Mouse (Mus musculus) spleen, embryonic (tissue): ENCODE measurements around the gene Gm10073.

Experiments used
- CTCF ChIA-PET: fragments of 350-600 bp; sonication (Branson Sonifier 250); formaldehyde crosslinking; loops from one replicate; lab custom pipeline; 2022; lab: Charles Lee

The Gm10073 gene

DNA sequence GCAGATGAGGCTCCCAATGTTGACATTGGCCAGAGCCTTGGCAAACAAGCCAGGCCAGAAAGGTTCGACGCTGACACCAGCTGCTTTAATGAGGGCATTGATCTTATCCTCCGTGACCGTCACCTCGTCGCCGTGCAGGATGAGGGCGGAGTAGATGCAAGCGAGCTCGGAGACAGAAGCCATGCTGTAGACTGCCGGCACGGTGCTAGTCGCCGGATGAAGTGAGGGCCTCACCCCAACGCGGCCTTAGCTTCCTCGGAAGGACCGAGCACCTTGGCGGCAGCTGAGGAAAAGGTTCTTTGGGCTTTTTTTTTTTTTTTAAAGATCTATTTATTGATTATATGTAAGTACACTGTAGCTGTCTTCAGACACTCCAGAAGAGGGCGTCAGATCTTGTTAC lies at the start of gene Gm10073:
Gm10073 (minus strand) TSS at position 294 of the 400 bp plus-strand sequence.
- CTCF ChIA-PET = interaction anchor here (0.6 kb wide), 1 partner anchor 26 kb away, joined by 4 read pairs; no protein-coding TSS in a partner anchor

DNA sequence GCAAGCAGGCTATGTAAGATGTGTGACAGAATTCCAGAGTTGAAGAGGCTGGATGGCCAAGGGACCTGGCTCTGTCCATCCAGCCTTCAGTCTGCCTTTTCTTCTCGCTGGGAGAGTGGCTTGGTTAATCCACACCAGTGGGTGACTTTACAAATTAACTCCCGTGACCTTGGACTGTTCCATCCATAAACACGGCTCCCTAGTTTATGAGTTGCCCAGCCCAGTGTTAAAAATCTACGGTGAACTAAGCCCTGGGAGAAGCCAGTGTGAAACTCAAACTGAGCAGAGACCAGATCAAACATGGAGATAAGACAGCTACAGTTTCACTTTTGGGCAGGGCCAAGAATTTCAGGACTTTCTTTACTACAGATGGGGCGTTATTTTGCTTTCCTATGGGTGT lies 49.8 kb upstream of the Gm10073 start:
- CTCF ChIA-PET = no interaction called here

DNA sequence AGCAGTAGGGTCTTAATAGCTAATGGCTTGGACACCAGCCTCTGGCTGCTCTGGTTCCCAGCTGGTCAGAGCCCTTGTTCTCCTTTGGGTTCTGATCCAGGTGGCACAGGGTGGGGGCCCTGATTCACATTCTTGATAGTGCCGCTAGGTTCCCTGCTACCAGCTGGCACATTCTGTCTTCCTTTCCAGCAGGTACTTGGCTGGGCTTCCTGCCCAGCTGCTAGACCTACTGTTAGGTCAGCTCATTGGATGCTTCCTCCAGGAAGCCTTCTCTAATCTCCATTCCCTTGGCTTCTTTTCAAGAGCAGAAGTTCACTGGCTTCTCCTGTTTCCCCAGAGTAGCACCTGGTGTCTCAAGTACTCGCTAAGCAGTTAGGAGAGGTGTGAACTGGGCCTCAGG lies 47.2 kb upstream of the Gm10073 start:
- CTCF ChIA-PET = interaction anchor here (0.6 kb wide), 1 partner anchor 35 kb away, joined by 3 read pairs; no protein-coding TSS in a partner anchor

DNA sequence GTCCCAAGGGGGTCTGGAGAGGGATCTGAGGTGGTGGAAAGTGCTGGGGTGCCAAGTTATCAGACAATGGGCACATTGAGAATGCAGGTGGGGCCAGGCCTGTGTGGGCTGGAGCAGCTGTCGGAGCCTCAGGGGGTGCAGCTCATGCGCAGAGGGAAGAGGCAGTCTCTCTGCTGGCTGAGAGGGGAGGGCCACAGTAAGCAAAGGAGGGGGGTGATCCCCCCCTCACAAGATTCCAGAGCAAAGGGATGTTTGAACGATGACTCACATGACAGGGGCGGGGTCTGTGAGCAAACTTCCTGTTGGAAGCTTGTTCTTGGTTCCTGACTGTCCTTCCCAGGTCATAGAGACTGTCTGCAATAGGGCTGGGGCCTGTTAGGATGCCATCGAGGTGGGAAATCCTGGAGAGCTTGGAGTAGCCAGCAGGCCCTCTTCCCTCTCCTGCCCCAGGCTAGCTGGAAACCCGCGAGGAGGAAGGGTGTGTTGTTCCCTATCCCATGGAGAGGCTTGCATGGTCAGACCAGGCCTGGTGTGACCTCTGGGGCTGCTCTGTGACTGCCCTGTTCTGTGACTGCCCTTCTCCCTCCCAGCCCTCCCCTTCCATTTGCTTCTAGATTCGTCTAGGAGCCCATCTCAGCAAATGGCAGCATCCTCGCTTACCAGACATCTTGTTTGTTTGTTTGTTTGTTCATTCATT lies 46.4 kb upstream of the Gm10073 start:
- CTCF ChIA-PET = interaction anchor here (0.6 kb wide), 1 partner anchor 34 kb away, joined by 3 read pairs; no protein-coding TSS in a partner anchor

DNA sequence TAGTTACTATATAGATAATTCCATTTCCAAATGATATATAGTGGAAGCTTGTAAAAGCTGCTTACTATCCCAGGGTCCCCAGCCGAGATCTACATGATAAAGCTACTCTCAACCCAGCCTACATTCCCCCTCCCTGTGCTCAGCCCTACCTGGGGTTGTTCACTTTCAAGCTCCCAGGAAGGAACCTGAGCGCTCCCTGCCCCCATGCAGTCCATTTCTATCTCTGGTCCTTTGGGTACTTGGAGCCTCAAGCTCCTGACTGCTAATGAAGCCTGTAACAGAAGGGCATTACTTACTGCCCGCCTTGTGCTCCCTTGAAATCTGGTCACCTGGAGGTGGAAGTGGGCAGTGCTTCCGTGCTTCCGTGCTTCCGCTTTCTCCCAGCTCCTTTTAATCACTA lies 45.1 kb upstream of the Gm10073 start:
- CTCF ChIA-PET = no interaction called here

DNA sequence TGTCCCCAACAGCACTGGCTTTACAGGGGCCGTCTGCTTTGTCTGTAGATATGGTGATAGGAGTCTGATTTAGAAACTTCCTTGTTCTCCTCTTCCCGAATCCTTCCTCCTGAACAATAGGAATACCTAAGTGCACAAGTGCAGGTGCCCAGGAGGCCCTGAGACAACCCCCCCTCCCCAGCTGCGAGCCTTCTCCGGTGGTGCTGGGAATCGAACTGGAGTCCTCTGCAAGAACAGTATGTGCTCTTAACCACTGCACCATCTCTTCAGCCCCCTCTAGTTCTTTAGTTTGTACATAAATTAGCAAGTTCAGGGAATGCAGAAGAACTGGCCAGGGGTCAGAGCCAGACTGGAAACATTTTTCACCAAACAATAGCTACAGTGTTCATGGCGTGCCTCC lies 44.6 kb upstream of the Gm10073 start:
- CTCF ChIA-PET = no interaction called here

DNA sequence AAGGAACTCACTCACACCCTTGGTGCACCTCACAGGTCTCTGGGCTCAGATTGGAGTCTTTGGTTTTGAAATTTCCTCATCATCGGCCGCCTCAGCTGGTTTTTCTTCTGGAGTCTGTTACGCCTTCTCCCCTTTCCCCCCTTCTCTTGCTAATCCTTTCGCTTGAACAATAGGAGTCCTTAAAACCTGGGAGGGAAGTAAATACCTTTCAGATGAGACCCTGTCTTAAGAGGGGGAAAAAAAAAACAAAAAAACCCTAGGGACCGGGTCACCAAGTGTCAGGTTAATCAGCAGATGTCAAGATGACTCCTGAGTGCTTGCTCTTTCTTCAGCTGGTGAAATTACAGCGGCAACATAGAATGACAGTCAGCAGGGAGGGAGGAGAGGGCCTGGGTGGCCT lies 43.9 kb upstream of the Gm10073 start:
- CTCF ChIA-PET = no interaction called here

DNA sequence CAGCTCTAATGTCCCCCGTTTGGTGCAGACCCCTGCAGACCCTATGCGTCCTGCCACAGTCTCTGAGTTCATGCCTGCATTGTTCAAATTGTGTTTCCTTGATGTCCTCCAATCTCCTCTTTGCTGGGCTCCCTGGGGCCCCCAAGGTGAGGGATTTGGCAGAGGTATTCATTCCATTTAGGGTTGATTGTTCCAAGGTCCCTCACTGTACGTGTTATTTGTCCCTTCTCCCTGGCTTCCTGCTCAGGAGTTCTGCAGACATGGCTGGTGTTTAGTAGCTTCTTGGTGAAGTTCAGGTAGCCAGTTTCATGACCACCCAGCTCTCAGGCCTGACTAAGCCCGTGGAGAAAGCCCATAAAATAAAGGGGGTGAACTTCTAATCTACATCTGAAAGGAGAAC lies 43.4 kb upstream of the Gm10073 start:
- CTCF ChIA-PET = no interaction called here

DNA sequence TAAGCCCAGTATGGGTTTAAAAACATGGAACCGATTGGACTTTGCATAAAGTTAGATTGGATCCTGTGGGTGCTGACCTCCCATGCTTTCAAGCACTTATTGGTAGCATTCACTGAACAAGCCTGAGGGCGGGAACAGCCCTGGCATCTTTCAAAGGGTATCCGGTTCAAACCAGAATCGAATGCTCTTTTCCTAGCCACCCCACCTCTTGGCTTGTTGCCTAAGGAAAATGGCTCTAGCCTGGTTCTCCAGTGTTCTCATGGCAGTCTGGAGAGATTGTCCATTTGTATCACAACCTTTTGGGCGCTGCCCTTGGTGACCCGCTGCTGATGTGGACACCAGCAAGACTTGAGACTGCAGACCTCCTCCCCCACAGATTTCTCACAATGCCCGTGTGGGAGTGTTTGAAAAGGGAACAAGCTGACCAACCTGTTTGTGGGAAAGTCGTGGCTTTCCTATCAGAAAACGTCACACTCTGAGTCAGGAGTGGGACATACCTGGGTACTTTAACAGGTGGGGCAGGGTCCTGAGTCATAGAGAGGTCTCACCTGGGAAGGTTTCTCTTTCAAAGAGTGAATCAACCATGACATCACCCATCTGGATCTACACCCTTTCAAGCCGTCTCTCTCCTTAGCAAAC lies 42.5 kb upstream of the Gm10073 start:
- CTCF ChIA-PET = no interaction called here

DNA sequence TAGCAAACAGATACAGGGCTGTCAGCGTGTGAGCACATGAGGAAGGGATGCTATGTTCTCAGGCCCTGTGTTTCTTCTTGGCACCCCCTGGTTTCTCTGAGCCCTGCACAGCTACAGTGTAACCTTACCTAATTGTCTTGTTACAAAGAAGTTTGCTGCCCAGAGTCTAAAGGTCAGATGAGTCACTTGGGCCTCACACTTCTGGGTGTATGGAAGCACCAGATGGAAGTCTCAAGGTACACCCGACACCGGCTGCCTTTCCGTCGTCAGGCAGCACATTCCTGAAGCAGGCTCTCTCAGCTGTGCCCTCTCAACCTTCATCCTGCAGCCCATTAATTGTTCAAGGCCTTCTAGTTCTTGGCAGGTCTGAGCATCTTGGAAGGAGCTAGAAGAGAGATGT lies 41.4 kb upstream of the Gm10073 start:
- CTCF ChIA-PET = no interaction called here

DNA sequence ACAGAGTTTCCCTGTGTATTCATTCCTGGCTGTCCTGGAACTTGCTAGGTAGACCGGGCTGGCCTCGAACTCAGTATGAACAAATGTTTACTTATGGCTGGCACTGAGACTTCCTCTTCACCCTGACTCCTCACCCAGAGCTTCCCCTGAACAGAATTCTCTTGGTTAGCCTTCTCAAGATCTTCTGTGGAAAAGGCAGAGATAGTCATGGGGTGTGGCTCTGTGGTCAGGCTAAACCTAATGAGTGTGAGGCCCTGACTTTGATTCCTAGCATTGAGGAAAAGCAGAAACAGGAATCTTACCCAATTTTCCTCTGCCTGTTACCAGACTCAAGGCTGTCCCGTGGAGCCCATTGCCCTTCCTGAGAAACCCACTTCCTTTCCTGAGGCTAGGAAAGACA lies 38.8 kb upstream of the Gm10073 start:
- CTCF ChIA-PET = no interaction called here

DNA sequence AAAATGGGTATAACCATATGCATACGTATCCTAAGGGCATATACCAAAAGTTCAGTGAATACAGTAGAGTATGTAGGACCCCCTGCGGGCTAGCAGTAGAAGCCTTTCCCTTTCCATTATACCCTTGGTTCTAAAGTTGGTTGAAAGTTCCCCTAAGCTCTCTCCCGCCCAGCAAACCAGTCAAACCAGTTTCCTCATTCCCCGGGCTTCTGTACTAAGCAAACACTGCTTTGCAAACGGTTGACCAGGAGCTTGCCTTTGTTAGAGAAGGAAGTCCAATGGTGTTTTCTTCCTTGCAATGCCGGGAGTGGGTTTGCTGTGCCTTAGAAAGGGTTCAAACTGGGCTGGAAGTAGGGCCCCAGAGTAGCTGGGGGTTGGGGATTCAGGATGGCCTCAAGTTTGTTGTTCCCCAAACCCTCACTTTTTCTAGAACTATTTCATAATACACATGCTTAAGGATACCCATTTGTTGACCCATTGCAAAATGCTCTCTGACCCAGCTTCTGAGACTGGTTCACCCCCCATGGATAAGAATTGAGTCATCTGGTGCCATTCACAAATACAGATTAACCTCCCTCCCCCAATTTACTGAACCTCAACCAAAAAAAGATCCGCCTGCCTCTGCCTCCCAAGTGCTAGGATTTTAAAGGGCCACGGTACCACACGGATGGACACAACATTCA lies 37.8 kb upstream of the Gm10073 start:
- CTCF ChIA-PET = no interaction called here

DNA sequence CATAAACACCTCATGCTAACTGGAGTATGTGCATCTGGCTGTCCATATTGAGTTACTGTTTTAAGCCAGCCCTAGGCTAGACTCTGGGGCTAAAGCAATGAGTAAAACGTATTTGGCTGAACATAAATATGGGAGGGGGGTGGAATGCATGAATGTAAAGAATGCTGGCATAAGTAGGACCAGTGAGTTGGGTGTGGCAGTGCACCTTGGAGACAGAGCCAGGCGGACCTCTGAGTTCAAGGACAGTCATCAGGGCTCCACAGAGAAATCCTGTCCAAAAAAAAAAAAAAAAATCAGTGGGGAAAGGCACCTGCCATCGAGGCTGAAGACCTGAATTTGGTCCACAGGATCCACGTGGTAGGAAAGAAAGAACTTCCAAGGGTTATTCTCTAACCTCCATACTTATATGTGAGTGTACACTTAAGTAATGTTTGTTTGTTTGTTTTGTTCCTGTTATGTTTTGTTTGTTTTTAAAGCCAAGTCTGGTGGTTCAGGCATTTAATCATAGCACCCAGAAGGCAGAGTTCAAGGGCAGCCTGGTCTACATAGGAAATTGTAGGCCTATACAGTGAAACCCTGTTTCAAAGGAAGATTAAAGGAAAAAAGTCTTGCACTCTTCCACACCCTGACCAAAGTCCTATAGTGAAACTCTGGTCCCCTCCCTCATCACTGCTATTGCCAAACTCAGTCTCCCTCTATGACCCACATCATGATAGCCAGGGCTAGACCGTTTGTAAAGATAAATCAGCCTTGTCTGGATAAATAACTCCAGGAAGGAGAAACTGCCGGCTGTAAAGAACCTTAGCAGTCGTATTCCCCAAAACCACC lies 36.0 kb upstream of the Gm10073 start:
- CTCF ChIA-PET = no interaction called here

DNA sequence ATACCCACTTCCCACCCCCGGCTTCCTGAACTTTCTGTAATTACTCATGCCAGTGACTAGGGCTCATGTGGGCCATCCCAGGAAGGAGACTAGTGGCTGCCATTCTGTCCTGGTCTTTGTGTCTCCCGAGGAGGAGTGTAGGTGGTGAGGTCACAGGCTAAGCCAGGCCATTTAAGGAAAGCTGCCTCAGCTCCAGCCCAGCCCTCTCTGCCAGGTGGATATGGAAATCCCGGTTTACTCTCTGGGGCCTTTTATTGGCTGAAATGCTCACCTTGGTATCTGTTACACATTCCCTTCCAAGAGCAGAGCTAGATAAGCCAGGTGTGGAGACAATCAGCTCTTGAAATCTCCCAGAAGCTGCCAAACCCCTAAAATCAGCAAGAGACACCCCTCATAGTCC lies 35.2 kb upstream of the Gm10073 start:
- CTCF ChIA-PET = interaction anchor here (0.6 kb wide), 1 partner anchor 20 kb away, joined by 5 read pairs; no protein-coding TSS in a partner anchor

DNA sequence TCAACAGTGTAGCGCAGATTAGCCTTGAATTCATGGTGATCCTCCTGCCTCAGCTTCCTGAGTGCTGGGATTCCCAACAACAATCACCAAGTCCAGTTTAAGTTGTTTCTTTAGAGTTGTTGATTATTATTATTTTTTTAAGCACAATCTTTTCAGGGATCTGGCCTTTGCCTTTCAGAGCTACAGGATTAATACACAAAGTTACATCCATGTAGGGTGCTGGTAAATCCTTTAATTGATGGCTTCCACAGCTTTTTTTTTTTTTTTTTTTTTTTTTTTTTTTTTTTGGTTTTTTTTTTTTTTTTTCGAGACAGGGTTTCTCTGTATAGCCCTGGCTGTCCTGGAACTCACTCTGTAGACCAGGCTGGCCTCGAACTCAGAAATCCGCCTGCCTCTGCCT lies 34.5 kb upstream of the Gm10073 start:
- CTCF ChIA-PET = interaction anchor here (0.6 kb wide), 1 partner anchor 21 kb away, joined by 5 read pairs; no protein-coding TSS in a partner anchor

DNA sequence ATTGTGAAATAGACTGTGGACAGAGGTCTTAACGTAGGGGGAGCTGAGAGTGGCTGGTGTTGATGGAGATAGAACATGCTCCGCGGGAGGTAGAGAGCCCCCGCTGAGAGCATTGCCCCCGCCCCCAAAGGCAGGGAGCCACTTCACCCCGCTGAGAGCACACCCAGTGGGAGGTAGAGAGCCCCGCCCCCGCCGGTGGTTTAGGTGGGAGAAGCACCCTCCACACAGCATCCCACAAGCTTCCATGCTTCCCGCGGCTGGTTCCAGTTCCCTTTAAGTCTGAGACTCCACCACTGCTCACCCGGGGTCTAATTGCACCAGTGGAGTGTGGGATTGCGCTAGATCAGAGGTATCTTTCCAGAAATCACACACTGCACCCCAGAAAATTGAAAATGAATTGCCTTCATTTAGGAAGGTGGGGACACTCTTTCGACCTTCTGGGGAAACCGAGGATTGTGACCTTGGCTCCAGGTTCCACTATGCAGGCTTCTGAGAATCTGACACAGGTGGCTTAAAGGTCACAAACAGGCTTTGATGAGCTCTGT lies 33.4 kb upstream of the Gm10073 start:
- CTCF ChIA-PET = no interaction called here

DNA sequence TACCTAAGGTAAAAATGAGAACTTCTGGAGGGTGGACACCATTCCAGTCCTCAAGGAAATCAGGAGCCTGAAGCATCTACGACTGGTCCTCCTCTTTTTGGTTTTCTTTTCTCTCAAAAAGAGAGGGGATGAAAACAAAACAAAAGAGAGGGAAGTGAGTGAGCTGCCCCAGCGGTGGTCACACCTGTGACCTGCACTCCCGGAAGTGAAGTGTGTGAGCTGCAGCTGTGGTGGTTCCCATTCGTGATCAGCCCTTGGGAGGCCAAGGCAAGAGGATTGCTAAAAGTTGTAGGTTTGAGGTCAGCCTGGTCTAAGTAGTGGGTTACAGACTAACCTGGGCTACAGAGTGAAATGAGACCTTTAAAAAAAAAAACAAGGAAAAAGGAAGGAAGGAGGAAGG lies 32.9 kb upstream of the Gm10073 start:
- CTCF ChIA-PET = no interaction called here

DNA sequence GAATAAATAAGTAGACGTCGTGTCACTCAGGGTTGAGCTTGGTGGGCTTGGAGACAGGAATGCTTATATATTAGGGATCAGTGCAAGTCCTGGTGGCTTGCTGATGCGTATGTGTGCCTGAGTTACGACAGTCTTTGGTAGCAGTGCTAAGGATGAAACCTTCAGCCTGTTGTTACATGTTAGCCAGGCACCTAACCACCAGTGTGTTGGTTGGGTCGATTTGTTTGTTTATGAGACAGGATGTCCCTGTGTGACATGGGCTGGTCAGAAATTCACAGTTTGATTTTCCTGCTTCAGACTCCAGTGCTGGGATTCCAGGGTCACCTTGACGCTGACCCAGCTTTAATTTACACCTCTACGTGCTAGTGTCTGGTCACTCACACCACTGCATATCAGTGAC lies 32.4 kb upstream of the Gm10073 start:
- CTCF ChIA-PET = no interaction called here

DNA sequence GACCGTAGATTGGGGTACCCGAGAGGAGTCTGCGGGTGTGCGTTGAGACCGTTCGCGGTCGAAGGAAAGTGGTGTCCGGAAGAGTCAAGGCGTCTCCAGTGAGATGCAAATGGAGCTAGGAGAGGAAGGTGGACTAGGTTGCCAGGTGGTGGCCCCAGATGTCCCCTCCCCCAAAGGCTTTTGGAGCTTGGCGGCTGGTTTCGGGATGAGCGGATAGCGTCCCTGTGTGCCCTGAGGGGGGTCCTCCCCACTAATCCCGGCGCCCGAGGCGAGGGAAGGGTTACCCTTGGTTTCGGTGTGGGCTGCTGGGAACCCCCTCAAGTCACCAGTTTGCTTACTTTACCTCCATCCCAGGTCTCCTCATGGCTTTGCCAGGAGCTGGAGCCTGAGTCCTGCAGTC lies 30.7 kb upstream of the Gm10073 start:
- CTCF ChIA-PET = no interaction called here

DNA sequence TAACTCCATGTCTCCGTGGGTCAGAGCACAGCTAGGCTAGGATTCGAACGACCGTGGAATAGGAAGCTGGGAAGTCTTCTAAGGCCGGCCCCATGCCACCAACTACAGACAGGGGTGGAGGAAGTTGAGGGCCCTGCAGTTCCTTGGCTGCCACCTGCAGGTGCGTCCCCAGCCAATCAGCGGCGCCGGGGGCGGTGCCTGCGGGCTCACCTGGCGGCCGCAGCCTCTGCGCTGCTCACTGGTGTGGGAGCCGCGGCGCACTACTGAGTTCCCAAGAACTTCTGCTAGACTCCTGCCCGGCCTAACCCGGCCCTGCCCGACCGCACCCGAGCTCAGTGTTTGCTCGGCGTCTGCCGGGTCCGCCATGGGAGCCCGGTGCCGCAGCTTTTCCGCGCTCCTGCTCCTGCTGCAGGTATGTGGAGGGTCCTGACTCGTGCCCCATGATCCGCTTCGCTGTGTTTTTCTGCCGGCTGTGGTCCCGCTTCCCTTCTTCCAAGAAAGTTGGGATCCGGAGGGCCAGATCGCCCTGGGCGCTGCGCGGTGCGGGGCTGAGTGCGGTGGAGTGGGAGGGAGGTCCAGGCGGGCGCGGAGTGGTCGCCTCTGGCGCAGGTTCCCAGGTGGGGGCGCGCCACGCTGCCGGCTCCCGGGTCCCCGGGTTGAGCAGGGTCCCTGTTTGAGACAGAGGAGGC lies 30.0 kb upstream of the Gm10073 start, which contains the start of gene Cdh1:
Cdh1 (plus strand) TSS at position 221 of the 689 bp plus-strand sequence.
- CTCF ChIA-PET = no interaction called here
